ENCODE assay signal across 10 mouse cellular contexts in the genomic region with DNA sequence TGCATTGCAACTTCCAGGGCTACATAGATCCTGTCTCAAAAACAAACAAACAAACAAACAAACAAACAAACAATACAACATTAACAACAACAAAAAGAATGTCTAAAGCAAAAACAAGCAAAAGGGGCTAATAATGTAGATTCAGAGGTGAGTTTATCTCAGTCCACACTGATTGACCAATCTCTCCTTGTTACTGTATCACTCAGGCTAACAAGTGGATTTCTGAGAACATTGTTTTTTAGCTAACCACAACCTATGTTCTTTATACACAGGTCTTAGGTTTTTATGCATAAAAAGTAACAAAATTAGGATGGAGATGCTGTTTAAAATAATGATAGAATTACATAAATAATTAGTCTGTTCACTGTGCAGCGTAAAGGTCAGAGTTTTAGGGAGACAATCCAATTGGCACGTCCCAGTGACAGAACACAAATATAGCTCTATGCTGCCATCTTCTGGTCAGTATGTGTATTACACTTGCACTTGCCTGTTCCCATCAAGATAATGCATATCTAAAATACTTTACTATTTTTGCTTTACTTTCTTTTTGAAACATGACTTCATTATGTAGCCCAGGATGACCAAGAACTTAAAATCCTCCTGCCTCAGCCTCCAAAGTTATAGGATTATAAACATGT. TPM values are rescaled to one million over a fixed set of nuclear protein-coding genes. Genes with fewer than 3 reads are reported as not detected.
A peak's percentile ranks its signal among the peaks of the same experiment; 100 is the strongest.
DNase-seq lines count a peak whose midpoint lies in the region; ATAC-seq and TF ChIP-seq lines count a peak whose summit lies in the region.
"Had no signal": no experiment of that assay in that cellular context is flagged by ENCODE, and none has a peak within 500 bp of the region (broad histone marks: within the 10 kb centered on the region; RNA-seq: fewer than 3 reads in every experiment).

No protein-coding gene starts in this region.

- no peak overlapping the region for H3K4me3 ChIP-seq in neural tube, embryonic 12.5 days
- H3K4me3 ChIP-seq in neural tube, embryonic 15.5 days (replicated peaks), result no peak overlapping the region
- H3K4me3 ChIP-seq in forebrain, postnatal 0 days (ENCODE audit: low read depth, low read length), result no peak overlapping the region
- H3K4me3 ChIP-seq in liver, embryonic 13.5 days (replicated peaks), result no peak overlapping the region
- H3K4me3 ChIP-seq: heart, embryonic 13.5 days; megakaryocyte, embryonic 14.5 days had no signal

- no peak overlapping the region for H3K4me2 ChIP-seq in neural tube, embryonic 12.5 days (replicated peaks)
- no peak overlapping the region for H3K4me2 ChIP-seq in neural tube, embryonic 15.5 days
- no peak overlapping the region for H3K4me2 ChIP-seq in forebrain, postnatal 0 days (ENCODE audit: low read depth)
- no peak overlapping the region for H3K4me2 ChIP-seq in liver, embryonic 13.5 days
- H3K4me2 ChIP-seq: heart, embryonic 13.5 days had no signal

- no peaks in the 10 kb centered on the region; the same call in 1 of the 2 replicates for H3K27me3 ChIP-seq in neural tube, embryonic 12.5 days (replicated peaks)
- H3K27me3 ChIP-seq in neural tube, embryonic 15.5 days (replicated peaks), result no peaks in the 10 kb centered on the region
- H3K27me3 ChIP-seq in forebrain, postnatal 0 days (ENCODE audit: insufficient read depth, low read length), result no peaks in the 10 kb centered on the region
- no peaks in the 10 kb centered on the region for H3K27me3 ChIP-seq in liver, embryonic 13.5 days
- H3K27me3 ChIP-seq: heart, embryonic 13.5 days; megakaryocyte, embryonic 14.5 days had no signal

- peak; percentile 91 for TF ChIP-seq CTCF in forebrain, postnatal 0 days (IDR thresholded peaks at IDR 0.05; ENCODE audit: low read depth)

- H3K4me1 ChIP-seq in neural tube, embryonic 12.5 days, result no peaks in the 10 kb centered on the region
- H3K4me1 ChIP-seq in neural tube, embryonic 15.5 days, result no peaks in the 10 kb centered on the region
- H3K4me1 ChIP-seq in forebrain, postnatal 0 days (ENCODE audit: insufficient read depth), result no peaks in the 10 kb centered on the region
- H3K4me1 ChIP-seq in liver, embryonic 13.5 days (replicated peaks), result no peaks in the 10 kb centered on the region
- H3K4me1 ChIP-seq: heart, embryonic 13.5 days had no signal

- H3K9me3 ChIP-seq in neural tube, embryonic 12.5 days, result no peaks in the 10 kb centered on the region
- H3K9me3 ChIP-seq in neural tube, embryonic 15.5 days (replicated peaks), result no peaks in the 10 kb centered on the region
- no peaks in the 10 kb centered on the region for H3K9me3 ChIP-seq in forebrain, postnatal 0 days (ENCODE audit: low read length)
- H3K9me3 ChIP-seq in liver, embryonic 13.5 days (replicated peaks), result no peaks in the 10 kb centered on the region
- H3K9me3 ChIP-seq: heart, embryonic 13.5 days; megakaryocyte, embryonic 14.5 days had no signal

- no peaks in the 10 kb centered on the region for H3K36me3 ChIP-seq in neural tube, embryonic 12.5 days
- H3K36me3 ChIP-seq in neural tube, embryonic 15.5 days, result no peaks in the 10 kb centered on the region
- no peaks in the 10 kb centered on the region for H3K36me3 ChIP-seq in forebrain, postnatal 0 days (ENCODE audit: insufficient read depth)
- no peaks in the 10 kb centered on the region for H3K36me3 ChIP-seq in liver, embryonic 13.5 days
- H3K36me3 ChIP-seq: heart, embryonic 13.5 days had no signal

- H3K27ac ChIP-seq in neural tube, embryonic 12.5 days, result no peak overlapping the region
- no peak overlapping the region for H3K27ac ChIP-seq in neural tube, embryonic 15.5 days (replicated peaks)
- no peak overlapping the region for H3K27ac ChIP-seq in forebrain, postnatal 0 days (ENCODE audit: low read depth, low read length)
- no peak overlapping the region for H3K27ac ChIP-seq in liver, embryonic 13.5 days
- H3K27ac ChIP-seq: heart, embryonic 13.5 days had no signal

- 4% methylated on average over 2 of the region's 2 CpGs for WGBS in neural tube, embryonic 12.5 days
- 4% methylated on average over 2 of the region's 2 CpGs for WGBS in neural tube, embryonic 15.5 days
- 0% methylated on average over 2 of the region's 2 CpGs for WGBS in forebrain, postnatal 0 days
- 16% methylated on average over 2 of the region's 2 CpGs for WGBS in liver, embryonic 13.5 days (ENCODE audit: insufficient replicate concordance)

- H3K9ac ChIP-seq in neural tube, embryonic 12.5 days, result no peak overlapping the region
- no peak overlapping the region for H3K9ac ChIP-seq in neural tube, embryonic 15.5 days (replicated peaks)
- H3K9ac ChIP-seq in forebrain, postnatal 0 days, result no peak overlapping the region
- no peak overlapping the region for H3K9ac ChIP-seq in liver, embryonic 13.5 days
- H3K9ac ChIP-seq: heart, embryonic 13.5 days had no signal

- ATAC-seq in neural tube, embryonic 12.5 days (ENCODE audit: low FRiP score, low read depth), result peak; percentile 37; the same call in 1 of the 2 replicates
- no peak for ATAC-seq in neural tube, embryonic 15.5 days (ENCODE audit: low FRiP score)
- peak; percentile 43; the same call in 1 of the 2 replicates for ATAC-seq in forebrain, postnatal 0 days
- no peak for ATAC-seq in liver, embryonic 13.5 days (ENCODE audit: low read depth)

- DNase-seq in adrenal gland, postnatal 10 days, result peak; percentile 76
- no peak for DNase-seq in adrenal gland, adult 8-10 months
- DNase-seq in c-Kit-negative CD71-positive TER-119-positive erythroid progenitor cells, embryonic 14.5 days (ENCODE audit: low read depth, low spot score), result peak; percentile 53
- peak; percentile 85 for DNase-seq in forebrain, postnatal 0 days
- DNase-seq in liver, embryonic 13.5 days, result peak; percentile 36
- peak; percentile 18 to 19 for DNase-seq in spleen, postnatal 36 days (ENCODE audit: low spot score in 2 of 2)

RNA-seq across cellular contexts. Expression of gene Acbd6, which starts 20.8 kb away (rescaled TPM):
- total RNA-seq in adrenal gland, postnatal 10 days (2021), result 10 to 100 TPM; 76.9 to 83.9 TPM
- total RNA-seq in adrenal gland, adult 8-10 months (2022), result 10 to 100 TPM; 63.0 to 79.8 (median 64.5) TPM
- 97.7 and 102 TPM in 2 replicates for polyA plus RNA-seq in neural tube, embryonic 12.5 days (2016; fragmentation: Nextera tagmentation; extraction: Ambion mirVana)
- 101 and 109 TPM in 2 replicates for polyA plus RNA-seq in neural tube, embryonic 15.5 days (2015; fragmentation: Nextera tagmentation; extraction: Ambion mirVana)
- 98.9 and 114 TPM in 2 replicates for total RNA-seq in forebrain, postnatal 0 days (2014; rRNA removed)
- polyA plus RNA-seq in forebrain, postnatal 0 days (2015; fragmentation: Nextera tagmentation; extraction: Ambion mirVana), result 143 and 152 TPM in 2 replicates
- 58.1 and 61.4 TPM in 2 replicates for polyA plus RNA-seq in liver, embryonic 13.5 days (2015; fragmentation: Nextera tagmentation; extraction: Ambion mirVana)

Comparison
In these comparisons a context has a peak if more than half of its experiments do, and no peak if none do; other contexts are left out.
1. ATAC-seq: peak in neural tube, embryonic 12.5 days (single experiment) and forebrain, postnatal 0 days (single experiment); none in neural tube, embryonic 15.5 days (single experiment) and liver, embryonic 13.5 days (single experiment).